Mouse (Mus musculus) megakaryocyte, embryonic 14.5 days (primary cell): ENCODE results near the gene Ifrd2.

Experiments
- FLI1 ChIP-seq: IDR thresholded peaks from 2 replicates; pipeline ENCODE4 v1.6.1; 2012; ENCODE audit warnings: low read length, inconsistent platforms, mixed read lengths
- GATA1 ChIP-seq: IDR thresholded peaks from 3 replicates; pipeline ENCODE4 v1.6.1; 2012; ENCODE audit warnings: mixed read lengths, low read length, inconsistent platforms, borderline replicate concordance

DNA sequence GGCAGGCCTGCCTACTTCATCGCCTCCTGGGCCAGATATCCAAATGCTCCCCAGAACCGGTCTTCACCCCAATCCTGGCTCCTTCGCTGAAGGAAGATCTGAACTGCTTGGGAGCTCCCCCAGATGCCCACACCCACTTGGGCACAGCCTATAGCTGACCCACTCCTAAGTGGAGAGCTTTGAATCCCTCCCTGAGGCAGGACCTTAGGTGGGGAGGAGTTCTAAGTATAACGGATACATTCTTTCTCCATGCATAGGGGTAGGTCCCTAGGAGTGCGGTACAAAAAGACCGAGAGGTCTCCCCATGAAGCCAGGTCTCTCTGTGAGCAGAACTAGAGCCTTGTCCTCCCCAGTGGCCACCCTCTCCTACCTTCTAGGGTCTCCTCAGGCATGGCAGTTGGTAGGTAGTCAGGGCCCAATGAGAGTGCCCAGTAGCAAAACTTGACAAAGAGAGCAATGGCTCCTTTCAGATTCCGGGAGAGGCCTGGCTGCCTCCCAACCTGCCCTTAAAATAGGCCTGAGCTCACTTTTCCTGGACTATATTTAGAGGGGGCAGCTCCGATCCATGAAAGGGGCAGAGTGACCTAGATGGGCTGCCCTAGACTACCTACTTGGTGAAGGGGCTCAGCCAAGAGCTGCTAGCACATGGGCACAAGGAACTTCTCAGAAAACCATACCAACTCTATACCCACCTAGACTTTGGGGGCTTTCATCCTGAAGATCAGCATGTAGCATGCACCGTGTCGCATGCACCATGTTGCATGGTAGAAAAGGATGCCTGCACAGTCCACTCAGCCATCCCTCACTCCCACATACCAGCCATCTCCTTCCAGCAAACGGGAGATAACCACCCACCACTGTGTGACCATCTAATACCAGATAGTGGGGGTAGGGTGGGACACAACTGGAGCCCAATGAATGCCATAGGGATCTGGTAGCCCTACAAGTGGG lies 9.5 kb downstream of the Ifrd2 start:
- TF ChIP-seq GATA1 (no peak), FLI1 (no peak)
